Mouse (Mus musculus) limb, embryonic 14.5 days (tissue): ENCODE data around the gene Pdcd6. TPM values are rescaled to one million over a fixed set of nuclear protein-coding genes. Genes with fewer than 3 reads are reported as not detected.

Source experiments
- ATAC-seq: fragments of 200-750 bp; cut with Nextera tagmentation; 2 replicates; pipeline ENCODE4 v1.8.0; 2017; ENCODE audit warnings: low read depth, moderate number of reproducible peaks, moderate TSS enrichment; ENCODE audit not compliant: low FRiP score
- DNase-seq: peaks from one replicate; pipeline ENCODE4 v3.0.0-alpha.2; 2015; ENCODE audit warnings: low spot score
- H3K27ac ChIP-seq: fragments of 300-500 bp; sonication (generic); replicated peaks from 2 replicates; pipeline ENCODE4 v1.5.1; 2014; ENCODE audit warnings: low read depth, mild to moderate bottlenecking, low read length, moderate library complexity, mixed read lengths
- H3K27me3 ChIP-seq: fragments of 300-500 bp; sonication (generic); 2 replicates; pipeline ENCODE4 v1.6.1; 2014; ENCODE audit warnings: low read length, mixed read lengths; ENCODE audit not compliant: control insufficient read depth, insufficient read depth
- H3K36me3 ChIP-seq: fragments of 300-500 bp; sonication (generic); 2 replicates; pipeline ENCODE4 v1.6.1; 2014; ENCODE audit warnings: mild to moderate bottlenecking, low read length, moderate library complexity, mixed read lengths; ENCODE audit not compliant: control insufficient read depth, insufficient read depth
- H3K4me1 ChIP-seq: fragments of 300-500 bp; sonication (generic); 2 replicates; pipeline ENCODE4 v1.6.1; 2014; ENCODE audit warnings: antibody characterized with exemption, low read length, mixed read lengths; ENCODE audit not compliant: control insufficient read depth, insufficient read depth
- H3K4me2 ChIP-seq: fragments of 300-500 bp; sonication (generic); replicated peaks from 2 replicates; pipeline ENCODE4 v1.6.1; 2014; ENCODE audit warnings: low read depth, mild to moderate bottlenecking, low read length, moderate library complexity; ENCODE audit not compliant: severe bottlenecking
- H3K4me3 ChIP-seq: fragments of 300-500 bp; sonication (generic); replicated peaks from 2 replicates; pipeline ENCODE4 v1.5.1; 2014; ENCODE audit warnings: low read length
- H3K9ac ChIP-seq: fragments of 300-500 bp; sonication (generic); 2 replicates; pipeline ENCODE4 v1.6.1; 2014; ENCODE audit warnings: mild to moderate bottlenecking, low read depth, low read length, moderate library complexity; ENCODE audit not compliant: severe bottlenecking
- H3K9me3 ChIP-seq: fragments of 300-500 bp; sonication (generic); 2 replicates; pipeline ENCODE4 v1.6.1; 2016; ENCODE audit warnings: low read length; ENCODE audit not compliant: control insufficient read depth
- POLR2A ChIP-seq: fragments of 200-500 bp; IDR thresholded peaks from 2 replicates; pipeline ENCODE4 v1.8.0; 2012; ENCODE audit warnings: inconsistent platforms, mild to moderate bottlenecking, moderate library complexity, borderline replicate concordance; ENCODE audit not compliant: insufficient read depth, insufficient read length; ENCODE audit errors: extremely low read depth
- WGBS: fragments of 180-500 bp; shearing (Covaris S2); extraction: QIAGEN DNeasy Blood & Tissue Kit; methylation state at CpG from one replicate; pipeline ENCODE4 v1.1.7; 2014; 5-methylcytosine and 5-hydroxymethylcytosine counted together
- polyA plus RNA-seq, 2 experiments: library from polyadenylated mRNA; depleted of rRNA in 1 of 2; stranded (reverse) in 1 of 2; unstranded in 1 of 2; fragments of >200 nt; fragmentation: Nextera tagmentation in 1 of 2; extraction: Ambion mirVana in 1 of 2; gene quantifications; 2 replicates each; pipeline versions ENCODE4 v1.2.1 to v1.2.3; 2012 to 2014

Gene Pdcd6
- polyA plus RNA-seq, 2 experiments: 138 to 165 TPM

GRCm38 (mm10) chr13:74301607-74301984 lies 15.8 kb downstream of the Pdcd6 start:
- H3K4me1 ChIP-seq: no peaks in the 10 kb centered on the region
- WGBS: 72% methylated on average over 6 of the region's 6 CpGs
- ATAC-seq: no peak; the same call in 1 of the 2 replicates
- H3K36me3 ChIP-seq: peaks cover 41% of the 10 kb centered on the region
- TF ChIP-seq POLR2A: no peak
- H3K4me3 ChIP-seq: no peak overlapping the region
- no peak overlapping the region for H3K4me2 ChIP-seq
- H3K9ac ChIP-seq: no peak overlapping the region
- no peaks in the 10 kb centered on the region for H3K9me3 ChIP-seq
- no peaks in the 10 kb centered on the region for H3K27me3 ChIP-seq
- no peak for DNase-seq
- no peak overlapping the region for H3K27ac ChIP-seq

GRCm38 (mm10) chr13:74300925-74301606 lies 16.3 kb downstream of the Pdcd6 start:
- no peak overlapping the region for H3K9ac ChIP-seq
- H3K36me3 ChIP-seq: peaks cover 36% of the 10 kb centered on the region
- H3K4me2 ChIP-seq: no peak overlapping the region
- H3K4me3 ChIP-seq: no peak overlapping the region
- no peaks in the 10 kb centered on the region for H3K27me3 ChIP-seq
- peak; percentile 75 for DNase-seq
- ATAC-seq: peak; percentile 75; the same call in 1 of the 2 replicates
- H3K9me3 ChIP-seq: no peaks in the 10 kb centered on the region
- no peak for TF ChIP-seq POLR2A
- H3K4me1 ChIP-seq: no peaks in the 10 kb centered on the region
- H3K27ac ChIP-seq: no peak overlapping the region
- 42% methylated on average over 4 of the region's 4 CpGs for WGBS

- ATAC-seq: no peak
- Histone ChIP-seq H3K27ac (no peak overlapping the region), H3K36me3 (no peaks in the 10 kb centered on the region), H3K9ac (no peak overlapping the region), H3K4me1 (no peaks in the 10 kb centered on the region), H3K9me3 (no peaks in the 10 kb centered on the region), H3K4me2 (no peak overlapping the region), H3K27me3 (peaks cover 6% of the 10 kb centered on the region; the same call in 1 of the 2 replicates), H3K4me3 (no peak overlapping the region)
- TF ChIP-seq POLR2A: no peak
- no peak for DNase-seq
- WGBS: 81% methylated on average over 7 of the region's 7 CpGs
Observed at GRCm38 (mm10) chr13:74296376-74296775, 21.0 kb downstream of the Pdcd6 start.

- no peaks in the 10 kb centered on the region for H3K4me1 ChIP-seq
- H3K27ac ChIP-seq: no peak within 1 kb of the TSS
- WGBS: 2% methylated on average over 22 of the region's 27 CpGs
- ATAC-seq: peak; percentile 34; the same call in 1 of the 2 replicates
- H3K9me3 ChIP-seq: no peaks in the 10 kb centered on the region
- H3K4me3 ChIP-seq: peak within 1 kb of the TSS; percentile 16
- peak within 1 kb of the TSS; percentile 43 for H3K4me2 ChIP-seq
- no peaks in the 10 kb centered on the region for H3K36me3 ChIP-seq
- H3K27me3 ChIP-seq: peaks cover 8% of the 10 kb centered on the region; the same call in 1 of the 2 replicates
- H3K9ac ChIP-seq: peak within 1 kb of the TSS; percentile 37; the same call in 1 of the 2 replicates
- peak; percentile 10 for DNase-seq
- no peak for TF ChIP-seq POLR2A
Observed at GRCm38 (mm10) chr13:74292167-74292566, 25.2 kb downstream of the Pdcd6 start, which contains the start of gene Ahrr. Gene Ahrr, minus strand, starts transcription at chr13:74292331.

- no peaks in the 10 kb centered on the region for H3K36me3 ChIP-seq
- H3K27me3 ChIP-seq: peaks cover 8% of the 10 kb centered on the region; the same call in 1 of the 2 replicates
- TF ChIP-seq POLR2A: no peak
- no peak overlapping the region for H3K27ac ChIP-seq
- ATAC-seq (no peak), DNase-seq (no peak)
- no peak overlapping the region for H3K4me2 ChIP-seq
- 78% methylated on average over 5 of the region's 5 CpGs for WGBS
- no peaks in the 10 kb centered on the region for H3K4me1 ChIP-seq
- no peaks in the 10 kb centered on the region for H3K9me3 ChIP-seq
- H3K9ac ChIP-seq: no peak overlapping the region
- no peak overlapping the region for H3K4me3 ChIP-seq
Observed at GRCm38 (mm10) chr13:74289646-74290045, 27.7 kb downstream of the Pdcd6 start.
